1 mouse cellular context compared by ENCODE assay signal in the genomic region with DNA sequence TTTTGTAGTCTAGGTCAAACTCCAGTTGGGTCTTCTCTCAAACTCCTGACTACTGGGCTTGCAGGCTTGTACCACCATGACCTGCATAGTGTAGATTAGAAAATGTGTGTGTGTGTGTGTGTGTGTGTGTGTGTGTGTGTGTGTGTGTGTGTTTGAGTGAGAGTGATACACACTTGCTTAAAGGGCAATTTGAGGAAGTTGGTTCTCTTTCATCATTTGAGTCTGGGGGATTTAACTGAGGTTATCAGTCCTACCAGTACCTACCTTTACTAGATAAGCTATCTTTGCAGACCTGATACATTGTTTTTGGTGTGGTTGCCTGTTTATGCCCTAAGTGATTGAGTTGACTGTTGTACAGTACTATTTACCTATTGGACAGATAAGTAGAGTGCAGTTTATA.
TF ChIP-seq lines count a peak whose summit lies in the region.

No protein-coding gene starts in this region.

TF ChIP-seq in MEL, 35 proteins besides CTCF, POLR2A, EP300 and RAD21 (continued from another document):
- TF ChIP-seq POLR2AphosphoS5 (IDR thresholded peaks at IDR 0.05; ENCODE audit: borderline replicate concordance, low read depth, low read length), result no peak
- peak; percentile 72 for TF ChIP-seq RCOR1 (IDR thresholded peaks at IDR 0.05; ENCODE audit: low read depth, low read length)
- no peak for TF ChIP-seq USF2 (IDR thresholded peaks at IDR 0.05; ENCODE audit: borderline replicate concordance in 1 of 2, insufficient read depth in 1 of 2, low read depth in 1 of 2, low read length in 2 of 2)
- TF ChIP-seq CHD2 (IDR thresholded peaks at IDR 0.05; ENCODE audit: low read length), result no peak
- 0 out of 2 replicates have a peak, but pooled peaks have one; percentile 22 for TF ChIP-seq MXI1 (IDR thresholded peaks at IDR 0.05; ENCODE audit: low read depth, low read length)
- no peak for TF ChIP-seq ELF1 (IDR thresholded peaks at IDR 0.05; ENCODE audit: low read depth, low read length)
- peak; percentile 51; the same call in 1 of the 2 replicates for TF ChIP-seq BHLHE40 (IDR thresholded peaks at IDR 0.05; ENCODE audit: borderline replicate concordance, low read depth, low read length)
- 0 out of 2 replicates have a peak, but pooled peaks have one; percentile 29 for TF ChIP-seq ZNF384 (IDR thresholded peaks at IDR 0.05; ENCODE audit: low read depth, low read length)
